Mouse (Mus musculus) liver, adult (tissue): ENCODE measurements around the gene Ctxn1.

ENCODE experiments used
- GATA4 ChIP-seq: IDR thresholded peaks from 2 replicates; pipeline ENCODE4 v1.6.1; 2014; ENCODE audit warnings: mild to moderate bottlenecking, low read length; ENCODE audit not compliant: insufficient replicate concordance

Gene Ctxn1

GRCm38 (mm10) chr8:4259125-4259804, at the start of gene Ctxn1:
Gene Ctxn1, minus strand, starts transcription at chr8:4259274.
- TF ChIP-seq GATA4, result no peak

- no peak for TF ChIP-seq GATA4
These were observed 46.8 kb upstream of the Ctxn1 start for GRCm38 (mm10) chr8:4305838-4306237.

- no peak for TF ChIP-seq GATA4
These were observed 45.1 kb upstream of the Ctxn1 start for GRCm38 (mm10) chr8:4304124-4304547.

GRCm38 (mm10) chr8:4297822-4298221, 38.7 kb upstream of the Ctxn1 start:
- TF ChIP-seq GATA4, result no peak

- TF ChIP-seq GATA4, result no peak
These were observed 33.7 kb upstream of the Ctxn1 start for GRCm38 (mm10) chr8:4292738-4293137.

GRCm38 (mm10) chr8:4276111-4276465, 17.0 kb upstream of the Ctxn1 start:
- TF ChIP-seq GATA4, result no peak

- TF ChIP-seq GATA4, result peak; percentile 31; the same call in 1 of the 2 replicates
These were observed 16.4 kb upstream of the Ctxn1 start, which contains the start of gene Timm44 for GRCm38 (mm10) chr8:4275275-4276110. Gene Timm44, minus strand, starts transcription at chr8:4275913.

GRCm38 (mm10) chr8:4269609-4270008, 10.5 kb upstream of the Ctxn1 start:
- TF ChIP-seq GATA4, result no peak

GRCm38 (mm10) chr8:4267627-4268026, 8.6 kb upstream of the Ctxn1 start:
- no peak for TF ChIP-seq GATA4

GRCm38 (mm10) chr8:4265160-4265914, 6.3 kb upstream of the Ctxn1 start:
- TF ChIP-seq GATA4, result no peak

GRCm38 (mm10) chr8:4263105-4263791, 4.2 kb upstream of the Ctxn1 start:
- TF ChIP-seq GATA4, result no peak

- TF ChIP-seq GATA4, result no peak
These were observed 714 bp upstream of the Ctxn1 start for GRCm38 (mm10) chr8:4259805-4260170.

GRCm38 (mm10) chr8:4258678-4259077, 396 bp downstream of the Ctxn1 start:
- TF ChIP-seq GATA4, result no peak

- no peak for TF ChIP-seq GATA4
These were observed 841 bp downstream of the Ctxn1 start for GRCm38 (mm10) chr8:4258233-4258632.

- TF ChIP-seq GATA4, result no peak
These were observed 1.7 kb downstream of the Ctxn1 start for GRCm38 (mm10) chr8:4257350-4257749.
